Mouse (Mus musculus) liver, embryonic 14.5 days (tissue): Measurements from ENCODE around the gene Pmpca. TPM values are rescaled to one million over a fixed set of nuclear protein-coding genes. Genes with fewer than 3 reads are reported as not detected.

Experiments
- ATAC-seq: fragments of 200-750 bp; cut with Nextera tagmentation; 2 replicates; pipeline ENCODE4 v1.8.0; 2017; ENCODE audit warnings: moderate number of reproducible peaks, mild to moderate bottlenecking, moderate library complexity; ENCODE audit not compliant: insufficient read depth
- DNase-seq, 3 experiments: peaks; one replicate each; pipeline ENCODE4 v3.0.0-alpha.2; 2012 to 2013; ENCODE audit warnings: low read depth in 3 of 3, low spot score in 3 of 3
- H3K27ac ChIP-seq: fragments of 300-500 bp; sonication (generic); 2 replicates; pipeline ENCODE4 v1.5.1; 2014; ENCODE audit warnings: moderate library complexity, mild to moderate bottlenecking, control low read depth, inconsistent platforms
- H3K27me3 ChIP-seq: fragments of 300-500 bp; sonication (generic); 2 replicates; pipeline ENCODE4 v1.6.1; 2014; ENCODE audit warnings: mild to moderate bottlenecking, low read length, moderate library complexity; ENCODE audit not compliant: control insufficient read depth, insufficient read depth
- H3K36me3 ChIP-seq: fragments of 300-500 bp; sonication (generic); replicated peaks from 2 replicates; pipeline ENCODE4 v1.6.1; 2014; ENCODE audit warnings: low read depth; ENCODE audit not compliant: control insufficient read depth, insufficient read depth
- H3K4me1 ChIP-seq, 2 experiments: fragments of 200-500 bp in 1 of 2; fragments of 300-500 bp in 1 of 2; sonication (generic) in 1 of 2; replicated peaks; 2 replicates each; pipeline ENCODE4 v1.6.1; 2012 to 2014; ENCODE audit warnings: antibody characterized with exemption in 1 of 2, inconsistent platforms in 1 of 2, low read length in 1 of 2; ENCODE audit not compliant: control insufficient read depth in 2 of 2, insufficient read depth in 2 of 2
- H3K4me2 ChIP-seq: fragments of 300-500 bp; sonication (generic); 2 replicates; pipeline ENCODE4 v1.6.1; 2014; ENCODE audit warnings: low read depth, mild to moderate bottlenecking, control low read depth, moderate library complexity
- H3K4me3 ChIP-seq, 2 experiments: fragments of 200-500 bp in 1 of 2; fragments of 300-500 bp in 1 of 2; sonication (generic) in 1 of 2; 2 replicates each; pipeline ENCODE4 v1.5.1; 2012 to 2014; ENCODE audit warnings: low read depth in 2 of 2, low read length in 2 of 2, mild to moderate bottlenecking in 2 of 2, control low read depth in 1 of 2, inconsistent platforms in 1 of 2, moderate library complexity in 1 of 2; ENCODE audit not compliant: insufficient read depth in 1 of 2
- H3K9ac ChIP-seq: fragments of 300-500 bp; sonication (generic); replicated peaks from 2 replicates; pipeline ENCODE4 v1.6.1; 2014; ENCODE audit warnings: mild to moderate bottlenecking, control low read depth, moderate library complexity
- H3K9me3 ChIP-seq: fragments of 300-500 bp; sonication (generic); 2 replicates; pipeline ENCODE4 v1.6.1; 2016; ENCODE audit warnings: low read length, mixed read lengths; ENCODE audit not compliant: control insufficient read depth
- CTCF ChIP-seq: IDR thresholded peaks from 2 replicates; pipeline ENCODE4 v1.5.1; 2016; ENCODE audit warnings: antibody characterized with exemption, low read depth, control low read depth
- EP300 ChIP-seq: IDR thresholded peaks from 2 replicates; pipeline ENCODE4 v1.6.1; 2016; ENCODE audit warnings: antibody characterized with exemption, low read depth
- WGBS: fragments of 180-500 bp; shearing (Covaris S2); extraction: QIAGEN DNeasy Blood & Tissue Kit; methylation state at CpG from one replicate; pipeline ENCODE4 v1.1.7; 2014; ENCODE audit not compliant: insufficient replicate concordance; 5-methylcytosine and 5-hydroxymethylcytosine counted together
- polyA plus RNA-seq, 2 experiments: library from polyadenylated mRNA; depleted of rRNA in 1 of 2; stranded (reverse) in 1 of 2; unstranded in 1 of 2; fragments of >200 nt; fragmentation: Nextera tagmentation in 1 of 2; extraction: Ambion mirVana in 1 of 2; gene quantifications; 2 replicates each; pipeline versions ENCODE4 v1.2.1 to v1.2.3; 2012 to 2014

Pmpca gene
- polyA plus RNA-seq, 2 experiments = 41.8 to 45.5 TPM

DNA sequence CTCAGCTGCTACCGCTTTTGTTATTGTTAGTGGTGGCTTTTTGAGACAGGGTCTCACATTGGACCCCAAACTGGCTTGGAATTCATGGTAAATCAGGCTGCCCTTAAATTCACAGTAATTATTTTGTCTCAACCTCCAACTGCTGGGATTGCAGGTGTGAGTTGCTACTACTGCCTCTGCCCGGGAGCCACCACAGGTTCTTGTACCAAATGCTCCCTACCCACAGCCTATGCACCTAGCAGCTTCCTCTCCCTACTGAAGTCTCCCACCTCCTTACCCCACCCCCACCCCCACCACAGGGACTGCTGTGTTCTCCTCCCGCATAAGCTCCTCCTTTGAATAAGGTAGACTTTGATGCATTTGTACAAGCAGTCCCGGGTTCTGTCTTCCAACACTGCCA lies 32.9 kb upstream of the Pmpca start:
- no peak for ATAC-seq
- WGBS = 69% methylated on average over 4 of the region's 4 CpGs

DNA sequence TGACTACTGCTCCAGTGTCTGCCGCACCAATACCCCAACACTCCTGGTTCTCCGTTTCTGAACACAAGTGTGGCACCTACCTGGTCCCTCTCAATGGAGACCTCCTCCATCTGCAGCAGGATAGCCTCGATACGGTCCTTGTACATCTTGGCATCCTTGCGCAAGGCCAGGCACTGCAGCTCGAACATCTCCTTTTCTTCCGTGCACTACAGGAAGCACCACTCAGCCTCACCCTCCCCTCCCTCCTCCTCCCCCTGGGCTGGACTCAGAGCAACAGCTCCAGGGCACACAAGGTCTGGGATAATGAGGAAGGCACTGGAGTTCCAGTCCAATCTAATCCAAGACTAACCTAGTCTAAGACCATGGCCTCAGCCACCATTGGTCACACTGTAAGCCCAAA lies 32.5 kb upstream of the Pmpca start:
- ATAC-seq = no peak
- no peak overlapping the region for H3K27ac ChIP-seq
- H3K4me1 ChIP-seq = peaks cover 3 to 4% of the 10 kb centered on the region in 2 experiments; a peak in 3 of 4 replicates
- no peak overlapping the region for H3K4me2 ChIP-seq
- no peak overlapping the region for H3K4me3 ChIP-seq
- DNase-seq = no peak
- no peak for TF ChIP-seq CTCF
- no peak for TF ChIP-seq EP300
- H3K36me3 ChIP-seq = no peaks in the 10 kb centered on the region
- H3K9ac ChIP-seq = no peak overlapping the region
- no peaks in the 10 kb centered on the region for H3K9me3 ChIP-seq
- WGBS = 71% methylated on average over 7 of the region's 7 CpGs
- no peaks in the 10 kb centered on the region for H3K27me3 ChIP-seq

More for the DNA sequence above, 32.9 kb upstream of the Pmpca start:
- H3K4me3 ChIP-seq = no peak overlapping the region
- H3K9ac ChIP-seq = no peak overlapping the region
- H3K36me3 ChIP-seq = no peaks in the 10 kb centered on the region
- H3K27ac ChIP-seq = no peak overlapping the region
- H3K4me2 ChIP-seq = no peak overlapping the region
- no peaks in the 10 kb centered on the region for H3K27me3 ChIP-seq
- TF ChIP-seq CTCF (no peak), EP300 (no peak)
- no peaks in the 10 kb centered on the region for H3K9me3 ChIP-seq
- DNase-seq = no peak
- H3K4me1 ChIP-seq = peaks cover 4 to 6% of the 10 kb centered on the region in 2 experiments

- peak; percentile 44 for TF ChIP-seq CTCF
- no peak for TF ChIP-seq EP300
- Histone ChIP-seq H3K9me3 (no peaks in the 10 kb centered on the region), H3K27me3 (no peaks in the 10 kb centered on the region), H3K4me1 (peaks cover 3 to 4% of the 10 kb centered on the region in 2 experiments; a peak in 3 of 4 replicates), H3K4me2 (no peak overlapping the region), H3K27ac (no peak overlapping the region), H3K36me3 (no peaks in the 10 kb centered on the region), H3K9ac (no peak overlapping the region), H3K4me3 (no peak overlapping the region)
- no peak for ATAC-seq
- DNase-seq = no peak
- WGBS = 72% methylated on average over 15 of the region's 15 CpGs
These were observed 31.7 kb upstream of the Pmpca start for GRCm38 (mm10) chr2:26357484-26357883.

- TF ChIP-seq EP300 = no peak
- no peak for TF ChIP-seq CTCF
- Histone ChIP-seq H3K4me1 (no peaks in the 10 kb centered on the region), H3K27ac (no peak overlapping the region), H3K4me2 (no peak overlapping the region), H3K4me3 (no peak overlapping the region), H3K9me3 (no peaks in the 10 kb centered on the region), H3K27me3 (no peaks in the 10 kb centered on the region), H3K36me3 (no peaks in the 10 kb centered on the region), H3K9ac (no peak overlapping the region)
- WGBS = 65% methylated on average over 13 of the region's 13 CpGs
- ATAC-seq (peak; percentile 8; the same call in 1 of the 2 replicates), DNase-seq (no peak)
These were observed 30.3 kb upstream of the Pmpca start for GRCm38 (mm10) chr2:26358667-26359320.

GRCm38 (mm10) chr2:26359983-26360382 lies 29.2 kb upstream of the Pmpca start:
- WGBS = 32% methylated on average over 6 of the region's 6 CpGs
- Histone ChIP-seq H3K4me3 (peak overlapping the region in 1 of 2 experiments; percentile 17; a peak in 2 of 4 replicates), H3K4me2 (peak overlapping the region; percentile 1; the same call in 1 of the 2 replicates), H3K9ac (no peak overlapping the region), H3K4me1 (no peaks in the 10 kb centered on the region), H3K36me3 (no peaks in the 10 kb centered on the region; the same call in 1 of the 2 replicates), H3K9me3 (no peaks in the 10 kb centered on the region), H3K27me3 (no peaks in the 10 kb centered on the region), H3K27ac (no peak overlapping the region)
- ATAC-seq (no peak), DNase-seq (no peak)
- TF ChIP-seq EP300 = no peak
- no peak for TF ChIP-seq CTCF
